Mouse (Mus musculus): Measurements from ENCODE around the gene Rp9. TPM values are rescaled to one million over a fixed set of nuclear protein-coding genes. Genes with fewer than 3 reads are reported as not detected.
"Not testable (repeated sequence)": the region's sequence is repeated elsewhere in the genome, so short reads cannot be mapped to it uniquely, and the experiment has no call there.

Gene Rp9
- polyA plus RNA-seq, 1 experiment from 2014 or later = 65.2 TPM

DNA sequence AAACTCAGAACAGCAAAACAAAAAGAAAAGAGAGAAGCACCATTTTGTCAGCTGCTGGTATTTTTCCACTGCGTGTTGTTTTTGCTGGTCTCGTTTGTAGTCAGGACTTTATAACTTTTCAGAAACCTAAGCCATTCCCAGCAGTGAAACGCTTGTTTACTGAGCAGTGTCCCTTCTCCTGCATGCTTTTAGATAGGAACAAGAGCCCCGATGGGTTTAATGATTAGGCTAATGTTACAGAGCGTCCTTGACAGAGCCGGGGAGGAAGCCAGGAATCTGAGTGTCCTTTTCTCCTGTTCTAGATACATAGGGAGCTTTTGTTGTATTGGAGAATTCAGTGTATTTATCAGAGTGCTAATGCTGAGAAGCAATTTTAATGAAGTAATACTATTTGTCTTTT, 52.0 kb downstream of the Rp9 start:
- Histone ChIP-seq H3K9me3 (ENCODE audit: control insufficient read depth, low read length) (no peaks in the 10 kb centered on the region), H3K27me3 (replicated peaks; ENCODE audit: control insufficient read depth, insufficient read depth, low read length) (no peaks in the 10 kb centered on the region), H3K4me3 (ENCODE audit: low read length) (no peak overlapping the region), H3K36me3 (ENCODE audit: control insufficient read depth, insufficient read depth, low read length) (no peaks in the 10 kb centered on the region), H3K4me1 (ENCODE audit: control insufficient read depth, insufficient read depth, low read depth, low read length) (peaks cover 3% of the 10 kb centered on the region), H3K9ac (ENCODE audit: low read depth, low read length) (no peak overlapping the region), H3K4me2 (ENCODE audit: low read length) (no peak overlapping the region), H3K27ac (ENCODE audit: low read depth, low read length) (no peak overlapping the region)
- WGBS = 43% methylated on average over 6 of the region's 6 CpGs
- ATAC-seq = no peak

DNA sequence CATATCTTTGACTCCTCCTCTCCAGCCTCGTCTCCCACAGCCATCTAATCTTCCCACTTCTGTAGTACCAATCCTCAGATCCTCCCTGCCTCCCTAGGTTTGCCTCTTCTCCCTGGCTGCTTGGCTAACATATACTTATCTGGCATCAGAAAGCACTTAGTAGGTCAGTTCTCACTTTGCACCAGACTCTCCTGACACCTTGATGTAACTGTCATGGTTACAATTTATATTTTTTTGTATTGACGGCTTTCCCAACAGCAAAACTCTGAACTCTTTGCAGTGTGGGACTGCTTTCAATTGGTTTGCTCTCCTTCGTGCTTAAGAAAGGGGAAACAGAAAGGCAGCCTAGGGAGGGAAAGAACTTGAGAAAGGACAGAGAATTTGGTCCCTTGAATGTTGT, 53.4 kb downstream of the Rp9 start:
- no peak overlapping the region for H3K4me2 ChIP-seq (ENCODE audit: low read length)
- ATAC-seq = no peak
- no peak overlapping the region for H3K9ac ChIP-seq (ENCODE audit: low read depth, low read length)
- no peak overlapping the region for H3K27ac ChIP-seq (ENCODE audit: low read depth, low read length)
- 94% methylated on average over 3 of the region's 3 CpGs for WGBS
- H3K9me3 ChIP-seq (ENCODE audit: control insufficient read depth, low read length) = no peaks in the 10 kb centered on the region
- H3K36me3 ChIP-seq (ENCODE audit: control insufficient read depth, insufficient read depth, low read length) = no peaks in the 10 kb centered on the region
- peaks cover 5% of the 10 kb centered on the region for H3K4me1 ChIP-seq (ENCODE audit: control insufficient read depth, insufficient read depth, low read depth, low read length)
- H3K27me3 ChIP-seq (replicated peaks; ENCODE audit: control insufficient read depth, insufficient read depth, low read length) = no peaks in the 10 kb centered on the region
- no peak overlapping the region for H3K4me3 ChIP-seq (ENCODE audit: low read length)

DNA sequence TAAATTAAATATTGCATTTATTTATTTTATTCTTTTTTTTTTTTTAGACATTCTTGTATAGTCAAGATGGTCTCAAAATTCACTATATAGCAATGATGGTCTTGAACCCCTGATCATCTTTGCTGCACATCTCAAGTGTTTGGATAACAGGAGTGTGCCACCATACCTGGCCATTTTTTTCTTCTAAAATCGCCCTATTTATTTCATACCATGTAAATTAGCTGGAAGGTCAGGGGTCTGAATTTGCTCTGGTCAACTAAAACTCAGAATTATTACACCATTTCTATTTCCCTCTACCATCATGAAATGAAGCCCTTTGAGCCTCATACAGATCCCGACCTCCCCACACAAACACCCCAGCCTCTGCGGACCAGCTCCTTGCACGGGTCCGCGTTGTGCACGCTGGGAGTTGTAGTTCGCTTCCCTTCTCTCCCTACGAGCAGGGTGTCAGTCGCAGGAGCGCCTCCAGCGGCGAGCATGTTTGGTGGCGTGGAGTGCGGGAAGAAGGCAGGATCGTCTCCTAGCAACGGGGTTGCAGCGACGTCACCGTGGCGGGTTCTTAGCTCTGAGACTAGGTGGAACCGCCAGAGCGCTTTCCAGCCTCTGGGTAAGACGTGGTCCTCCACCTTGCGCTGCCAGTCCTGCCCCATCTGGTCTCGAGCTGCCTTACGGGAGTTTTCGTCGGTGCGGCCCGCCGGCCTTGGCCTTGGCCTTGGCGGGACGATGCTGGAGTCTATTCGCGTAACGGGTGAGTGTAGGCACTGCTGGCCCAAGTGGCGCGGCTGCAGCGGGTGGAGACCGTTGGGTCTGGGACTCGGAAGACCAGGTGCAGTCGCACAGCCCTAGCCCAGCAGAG, 58.3 kb downstream of the Rp9 start, which contains the start of gene 9530077C05Rik:
TSS of gene 9530077C05Rik (plus strand) at position 512 of the 856 bp plus-strand sequence.
- Histone ChIP-seq H3K9me3 (ENCODE audit: control insufficient read depth, low read length) (no peaks in the 10 kb centered on the region), H3K4me2 (ENCODE audit: low read length) (peak within 1 kb of the TSS; percentile 78), H3K27me3 (replicated peaks; ENCODE audit: control insufficient read depth, insufficient read depth, low read length) (no peaks in the 10 kb centered on the region), H3K36me3 (ENCODE audit: control insufficient read depth, insufficient read depth, low read length) (no peaks in the 10 kb centered on the region), H3K27ac (ENCODE audit: low read depth, low read length) (peak within 1 kb of the TSS; percentile 83), H3K4me1 (ENCODE audit: control insufficient read depth, insufficient read depth, low read depth, low read length) (peaks cover 5% of the 10 kb centered on the region), H3K4me3 (ENCODE audit: low read length) (peak within 1 kb of the TSS; percentile 77), H3K9ac (ENCODE audit: low read depth, low read length) (peak within 1 kb of the TSS; percentile 89)
- ATAC-seq = peak; percentile 99
- WGBS = 1% methylated on average over 43 of the region's 43 CpGs

DNA sequence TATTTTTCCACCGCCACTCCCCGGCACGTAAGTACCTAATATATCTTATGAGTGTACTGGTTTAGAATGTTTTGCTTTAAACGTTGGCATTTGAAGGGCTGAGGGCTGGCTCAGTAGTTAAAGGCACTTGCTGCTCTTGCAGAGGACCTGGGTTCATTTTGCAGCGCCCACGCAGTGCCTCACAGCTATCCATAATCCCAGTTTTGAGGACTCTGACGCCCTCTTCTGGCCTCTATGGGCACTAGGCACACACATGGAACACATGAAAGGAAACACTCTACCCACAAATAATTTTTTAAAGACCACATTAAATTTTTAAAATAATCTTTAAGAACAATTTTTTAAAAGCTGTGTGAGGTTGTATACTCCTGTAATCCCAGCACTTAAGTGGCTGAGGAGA, 60.0 kb downstream of the Rp9 start:
- no peak overlapping the region for H3K9ac ChIP-seq (ENCODE audit: low read depth, low read length)
- no peaks in the 10 kb centered on the region for H3K9me3 ChIP-seq (ENCODE audit: control insufficient read depth, low read length)
- H3K27me3 ChIP-seq (replicated peaks; ENCODE audit: control insufficient read depth, insufficient read depth, low read length) = no peaks in the 10 kb centered on the region
- peaks cover 5% of the 10 kb centered on the region for H3K4me1 ChIP-seq (ENCODE audit: control insufficient read depth, insufficient read depth, low read depth, low read length)
- ATAC-seq = no peak
- H3K4me2 ChIP-seq (ENCODE audit: low read length) = no peak overlapping the region
- no peak overlapping the region for H3K27ac ChIP-seq (ENCODE audit: low read depth, low read length)
- no peaks in the 10 kb centered on the region for H3K36me3 ChIP-seq (ENCODE audit: control insufficient read depth, insufficient read depth, low read length)
- WGBS = 80% methylated on average over 7 of the region's 7 CpGs
- no peak overlapping the region for H3K4me3 ChIP-seq (ENCODE audit: low read length)

DNA sequence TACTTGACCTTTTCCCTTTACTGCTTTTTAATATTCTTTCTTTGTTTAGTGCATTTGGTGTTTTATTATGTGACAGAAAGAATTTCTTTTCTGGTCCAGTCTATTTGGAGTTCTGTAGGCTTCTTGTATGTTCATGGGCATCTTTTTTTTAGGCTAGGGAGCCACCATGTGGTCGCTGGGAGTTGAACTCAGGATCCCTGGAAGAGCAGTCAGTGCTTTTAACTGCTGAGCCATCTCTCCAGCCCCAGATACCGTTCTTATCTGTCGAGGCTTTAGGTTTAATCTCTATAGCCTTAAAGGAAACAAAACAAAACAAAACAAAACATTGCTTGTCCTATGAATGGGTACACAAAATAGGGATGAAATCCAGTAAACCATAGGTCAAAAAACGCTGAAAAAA, 61.2 kb downstream of the Rp9 start:
- not testable (repeated sequence) for H3K27me3 ChIP-seq (replicated peaks; ENCODE audit: control insufficient read depth, insufficient read depth, low read length); H3K36me3 ChIP-seq (ENCODE audit: control insufficient read depth, insufficient read depth, low read length); H3K4me1 ChIP-seq (ENCODE audit: control insufficient read depth, insufficient read depth, low read depth, low read length); H3K9ac ChIP-seq (ENCODE audit: low read depth, low read length); H3K27ac ChIP-seq (ENCODE audit: low read depth, low read length); H3K4me3 ChIP-seq (ENCODE audit: low read length); ATAC-seq; H3K4me2 ChIP-seq (ENCODE audit: low read length); H3K9me3 ChIP-seq (ENCODE audit: control insufficient read depth, low read length)
- 30% methylated on average over 4 of the region's 4 CpGs for whole genome bisulfite sequencing

DNA sequence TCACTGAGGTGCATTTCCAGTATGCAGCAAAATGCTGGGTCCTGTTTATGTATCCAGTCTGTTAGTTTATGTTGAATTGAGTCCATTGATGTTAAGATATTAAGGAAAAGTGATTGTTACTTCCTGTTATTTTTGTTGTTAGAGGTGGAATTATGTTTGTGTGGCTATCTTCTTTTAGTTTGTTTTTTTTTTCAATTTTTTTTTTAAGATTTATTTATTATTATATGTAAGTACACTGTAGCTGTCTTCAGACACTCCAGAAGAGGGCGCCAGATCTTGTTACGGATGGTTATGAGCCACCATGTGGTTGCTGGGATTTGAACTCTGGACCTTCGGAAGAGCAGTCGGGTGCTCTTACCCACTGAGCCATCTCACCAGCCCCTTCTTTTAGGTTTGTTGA, 61.9 kb downstream of the Rp9 start:
- H3K4me3 ChIP-seq (ENCODE audit: low read length); H3K4me2 ChIP-seq (ENCODE audit: low read length); H3K4me1 ChIP-seq (ENCODE audit: control insufficient read depth, insufficient read depth, low read depth, low read length); H3K9ac ChIP-seq (ENCODE audit: low read depth, low read length); H3K27me3 ChIP-seq (replicated peaks; ENCODE audit: control insufficient read depth, insufficient read depth, low read length); H3K27ac ChIP-seq (ENCODE audit: low read depth, low read length); H3K9me3 ChIP-seq (ENCODE audit: control insufficient read depth, low read length); ATAC-seq; H3K36me3 ChIP-seq (ENCODE audit: control insufficient read depth, insufficient read depth, low read length): not testable (repeated sequence)
- WGBS = 70% methylated on average over 4 of the region's 4 CpGs

DNA sequence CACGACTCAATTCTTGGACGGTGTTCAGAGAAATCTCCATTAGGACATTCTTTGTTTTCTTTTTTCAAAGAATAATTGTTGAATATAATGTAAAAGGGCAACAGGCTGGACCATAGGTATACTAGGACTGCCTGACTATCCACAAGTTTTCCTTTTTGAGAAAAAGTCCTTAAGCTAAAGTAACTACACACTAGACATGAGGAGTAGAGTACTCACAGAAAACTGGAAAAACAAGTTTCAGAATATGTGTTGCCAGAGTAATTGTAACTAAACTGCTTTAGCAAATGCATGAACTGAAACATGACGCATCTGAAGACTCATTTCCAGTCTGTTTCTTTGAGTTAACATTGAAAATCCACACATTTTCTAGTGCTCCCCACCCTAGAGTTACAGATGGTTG, 64.1 kb downstream of the Rp9 start:
- Histone ChIP-seq H3K27me3 (replicated peaks; ENCODE audit: control insufficient read depth, insufficient read depth, low read length) (no peaks in the 10 kb centered on the region), H3K4me3 (ENCODE audit: low read length) (no peak overlapping the region), H3K9me3 (ENCODE audit: control insufficient read depth, low read length) (no peaks in the 10 kb centered on the region), H3K27ac (ENCODE audit: low read depth, low read length) (no peak overlapping the region), H3K4me2 (ENCODE audit: low read length) (no peak overlapping the region), H3K9ac (ENCODE audit: low read depth, low read length) (no peak overlapping the region), H3K4me1 (ENCODE audit: control insufficient read depth, insufficient read depth, low read depth, low read length) (no peaks in the 10 kb centered on the region), H3K36me3 (ENCODE audit: control insufficient read depth, insufficient read depth, low read length) (no peaks in the 10 kb centered on the region)
- ATAC-seq = no peak
- WGBS = 83% methylated on average over 3 of the region's 3 CpGs

DNA sequence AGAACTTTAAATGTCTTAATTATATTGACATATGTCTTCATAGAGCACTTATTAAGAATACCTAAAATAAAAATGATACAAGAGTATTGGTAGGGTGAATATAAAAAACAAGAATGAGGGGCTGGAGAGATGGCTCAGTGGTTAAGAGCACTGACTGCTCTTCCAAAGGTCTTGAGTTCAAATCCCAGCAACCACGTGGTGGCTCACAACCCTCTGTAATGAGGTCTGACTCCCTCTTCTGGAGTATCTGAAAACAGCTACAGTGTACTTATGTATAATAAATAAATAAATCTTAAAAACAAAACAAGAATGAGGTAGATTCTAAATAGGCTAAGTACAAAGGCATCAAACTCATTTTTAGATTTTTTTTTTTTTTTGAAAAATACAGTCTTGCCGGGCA, 66.0 kb downstream of the Rp9 start:
- H3K36me3 ChIP-seq (ENCODE audit: control insufficient read depth, insufficient read depth, low read length); H3K4me3 ChIP-seq (ENCODE audit: low read length); H3K4me1 ChIP-seq (ENCODE audit: control insufficient read depth, insufficient read depth, low read depth, low read length); H3K9ac ChIP-seq (ENCODE audit: low read depth, low read length); H3K4me2 ChIP-seq (ENCODE audit: low read length); H3K27me3 ChIP-seq (replicated peaks; ENCODE audit: control insufficient read depth, insufficient read depth, low read length); ATAC-seq; H3K9me3 ChIP-seq (ENCODE audit: control insufficient read depth, low read length); H3K27ac ChIP-seq (ENCODE audit: low read depth, low read length): not testable (repeated sequence)
- WGBS = 64% methylated on average over 2 of the region's 2 CpGs

DNA sequence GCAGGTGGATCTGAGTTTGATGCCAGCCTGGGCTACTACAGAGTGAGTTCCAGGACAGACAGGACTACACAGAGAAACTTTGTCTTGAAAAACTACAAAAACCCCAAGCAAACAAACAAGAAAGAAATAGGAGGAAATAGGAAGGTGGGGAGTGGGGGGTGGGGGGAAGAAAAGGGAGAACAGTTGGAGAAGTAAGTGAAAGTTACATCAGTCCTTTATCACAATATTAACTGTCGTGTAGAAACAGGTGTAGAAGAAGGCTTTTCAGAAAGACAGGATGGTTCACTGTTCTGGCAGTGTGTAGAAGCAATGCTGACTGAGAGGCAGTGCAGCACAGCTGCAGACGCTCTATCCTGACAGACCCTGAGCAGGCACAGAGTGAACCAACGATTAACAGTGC, 66.6 kb downstream of the Rp9 start:
- no peak for ATAC-seq
- H3K4me3 ChIP-seq (ENCODE audit: low read length) = no peak overlapping the region
- no peak overlapping the region for H3K27ac ChIP-seq (ENCODE audit: low read depth, low read length)
- H3K36me3 ChIP-seq (ENCODE audit: control insufficient read depth, insufficient read depth, low read length) = no peaks in the 10 kb centered on the region
- no peaks in the 10 kb centered on the region for H3K9me3 ChIP-seq (ENCODE audit: control insufficient read depth, low read length)
- no peak overlapping the region for H3K9ac ChIP-seq (ENCODE audit: low read depth, low read length)
- 82% methylated on average over 3 of the region's 3 CpGs for WGBS
- no peaks in the 10 kb centered on the region for H3K27me3 ChIP-seq (replicated peaks; ENCODE audit: control insufficient read depth, insufficient read depth, low read length)
- no peak overlapping the region for H3K4me2 ChIP-seq (ENCODE audit: low read length)
- no peaks in the 10 kb centered on the region for H3K4me1 ChIP-seq (ENCODE audit: control insufficient read depth, insufficient read depth, low read depth, low read length)
